Mouse (Mus musculus) neural tube, embryonic 12.5 days (tissue): ENCODE data around the gene Pfn1. TPM values are rescaled to one million over a fixed set of nuclear protein-coding genes. Genes with fewer than 3 reads are reported as not detected.

Experiments
- ATAC-seq: fragments of 200-750 bp; cut with Nextera tagmentation; 2 replicates; pipeline ENCODE4 v1.8.0; 2017; ENCODE audit warnings: low read depth, mild to moderate bottlenecking, moderate TSS enrichment, moderate library complexity; ENCODE audit not compliant: low FRiP score
- H3K27ac ChIP-seq: fragments of 300-500 bp; sonication (generic); 2 replicates; pipeline ENCODE4 v1.5.1; 2016
- H3K27me3 ChIP-seq: fragments of 300-500 bp; sonication (generic); replicated peaks from 2 replicates; pipeline ENCODE4 v1.6.1; 2016; ENCODE audit warnings: mild to moderate bottlenecking
- H3K36me3 ChIP-seq: fragments of 300-500 bp; sonication (generic); 2 replicates; pipeline ENCODE4 v1.6.1; 2016; ENCODE audit warnings: mild to moderate bottlenecking
- H3K4me1 ChIP-seq: fragments of 300-500 bp; sonication (generic); 2 replicates; pipeline ENCODE4 v1.6.1; 2016
- H3K4me2 ChIP-seq: fragments of 300-500 bp; sonication (generic); replicated peaks from 2 replicates; pipeline ENCODE4 v1.6.1; 2016; ENCODE audit warnings: mild to moderate bottlenecking
- H3K4me3 ChIP-seq: fragments of 300-500 bp; sonication (generic); 2 replicates; pipeline ENCODE4 v1.5.1; 2016
- H3K9ac ChIP-seq: fragments of 300-500 bp; sonication (generic); 2 replicates; pipeline ENCODE4 v1.6.1; 2016; ENCODE audit warnings: mild to moderate bottlenecking
- H3K9me3 ChIP-seq: fragments of 300-500 bp; sonication (generic); 2 replicates; pipeline ENCODE4 v1.6.1; 2016; ENCODE audit warnings: mild to moderate bottlenecking
- WGBS: fragments of 180-500 bp; shearing (Covaris S2); methylation state at CpG from one replicate; pipeline ENCODE4 v1.1.7; 2016; 5-methylcytosine and 5-hydroxymethylcytosine counted together
- polyA plus RNA-seq: library from polyadenylated mRNA; unstranded; fragments of >200 nt; fragmentation: Nextera tagmentation; extraction: Ambion mirVana; gene quantifications from 2 replicates; pipeline ENCODE4 v1.2.1, GENCODE M21; 2016

Gene Pfn1
- polyA plus RNA-seq, 1 experiment from 2014 or later = 1,155 TPM

DNA sequence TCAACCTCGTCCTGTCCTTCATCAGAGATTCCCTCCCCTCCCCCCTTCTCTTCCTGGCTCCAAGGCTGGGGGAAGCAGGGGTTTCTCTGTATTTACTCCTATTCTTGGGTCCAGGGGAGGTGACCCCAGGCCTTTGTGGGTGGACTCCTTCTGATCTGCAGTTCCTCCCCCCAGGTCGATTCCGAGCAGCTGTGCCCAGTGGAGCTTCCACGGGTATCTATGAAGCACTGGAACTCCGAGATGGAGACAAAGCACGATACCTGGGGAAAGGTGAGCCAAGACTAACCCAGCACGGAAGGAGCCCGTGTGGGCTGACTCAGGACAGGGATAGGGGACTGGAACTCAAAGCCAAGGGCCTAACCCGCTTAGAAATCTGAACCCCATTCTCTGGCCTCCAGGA lies 3.5 kb upstream of the Pfn1 start:
- Histone ChIP-seq H3K27ac (no peak overlapping the region), H3K4me3 (no peak overlapping the region), H3K36me3 (peaks cover 19% of the 10 kb centered on the region), H3K9ac (no peak overlapping the region), H3K4me1 (peaks cover 22% of the 10 kb centered on the region), H3K4me2 (no peak overlapping the region), H3K9me3 (no peaks in the 10 kb centered on the region), H3K27me3 (no peaks in the 10 kb centered on the region)
- WGBS = 64% methylated on average over 9 of the region's 9 CpGs
- no peak for ATAC-seq

DNA sequence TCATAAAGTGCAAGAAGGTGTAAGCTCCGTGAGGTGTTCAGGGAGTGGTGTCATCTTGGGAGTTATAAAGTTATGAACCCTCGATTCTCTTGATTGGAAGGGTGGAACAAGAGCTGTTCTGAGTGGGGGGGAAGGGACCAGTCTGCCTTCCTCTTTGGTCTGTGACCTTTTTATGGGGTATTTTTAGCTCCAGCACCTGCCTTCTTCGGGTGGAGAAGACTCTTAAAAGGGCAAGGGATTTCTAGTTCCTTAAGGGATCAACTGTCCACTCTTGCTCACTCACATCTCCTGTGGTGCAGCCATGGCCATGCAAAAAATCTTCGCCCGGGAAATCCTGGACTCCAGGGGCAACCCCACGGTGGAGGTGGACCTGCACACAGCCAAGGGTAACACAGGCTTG lies 3.1 kb upstream of the Pfn1 start:
- H3K36me3 ChIP-seq = peaks cover 16% of the 10 kb centered on the region
- no peaks in the 10 kb centered on the region for H3K27me3 ChIP-seq
- 52% methylated on average over 6 of the region's 6 CpGs for WGBS
- peaks cover 26% of the 10 kb centered on the region for H3K4me1 ChIP-seq
- no peaks in the 10 kb centered on the region for H3K9me3 ChIP-seq
- no peak for ATAC-seq
- no peak overlapping the region for H3K4me2 ChIP-seq
- H3K9ac ChIP-seq = no peak overlapping the region
- H3K4me3 ChIP-seq = no peak overlapping the region
- H3K27ac ChIP-seq = no peak overlapping the region

DNA sequence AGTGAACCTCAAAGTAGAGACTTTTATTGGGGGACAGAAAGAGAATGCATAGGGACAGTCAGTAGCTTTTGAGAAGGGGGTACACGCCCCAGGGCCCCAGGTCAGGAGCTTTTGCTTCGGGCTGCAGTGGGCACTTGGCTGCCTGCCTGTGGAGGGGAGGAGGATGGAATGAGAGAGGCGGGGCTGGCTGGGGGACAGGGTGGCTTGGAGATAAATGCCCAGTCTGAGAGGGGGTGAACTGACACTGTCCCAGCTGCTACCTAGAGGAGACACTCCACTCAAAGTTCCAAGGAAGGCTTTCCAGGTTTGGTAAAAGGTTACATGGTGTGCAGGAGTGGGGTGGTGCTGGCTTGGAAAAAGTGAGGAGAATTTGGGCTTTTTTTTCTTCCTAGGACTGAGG lies 2.5 kb upstream of the Pfn1 start, which contains the start of gene Eno3:
Gene Eno3 (plus strand): TSS at position 239 of the 400 bp plus-strand sequence.
- WGBS = 4% methylated on average over 3 of the region's 3 CpGs
- Histone ChIP-seq H3K4me1 (peaks cover 32% of the 10 kb centered on the region), H3K4me2 (peak within 1 kb of the TSS; percentile 97), H3K36me3 (peaks cover 16% of the 10 kb centered on the region), H3K27me3 (no peaks in the 10 kb centered on the region), H3K27ac (peak within 1 kb of the TSS; percentile 74; the same call in 1 of the 2 replicates), H3K4me3 (peak within 1 kb of the TSS; percentile 98), H3K9me3 (no peaks in the 10 kb centered on the region), H3K9ac (peak within 1 kb of the TSS; percentile 97)
- ATAC-seq = no peak

DNA sequence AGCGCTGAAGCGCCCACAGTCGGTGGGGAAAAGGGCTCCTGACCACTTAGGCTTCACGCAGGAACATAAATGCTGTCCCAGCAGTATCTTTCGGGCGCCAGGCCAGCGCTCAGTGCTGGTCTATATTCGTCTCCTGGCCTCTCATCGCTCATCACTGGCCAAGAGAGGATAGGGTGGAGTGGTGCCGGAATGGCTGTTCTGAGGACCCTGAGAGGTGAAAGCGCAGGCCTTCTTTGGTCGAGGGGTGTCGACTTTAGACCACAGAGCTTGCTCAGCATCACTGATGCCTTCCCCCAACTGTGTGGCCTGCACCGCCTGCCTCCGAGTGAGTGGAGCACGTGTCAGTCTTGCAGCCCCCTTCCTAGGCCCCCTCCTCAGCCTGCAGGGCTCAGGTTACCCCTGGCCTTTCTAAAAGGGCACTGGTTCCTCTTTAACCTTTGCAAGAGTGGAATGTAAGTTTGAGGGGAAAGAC lies 2.0 kb upstream of the Pfn1 start:
- peak overlapping the region; percentile 97; the same call in 1 of the 2 replicates for H3K9ac ChIP-seq
- no peaks in the 10 kb centered on the region for H3K27me3 ChIP-seq
- peaks cover 17% of the 10 kb centered on the region for H3K36me3 ChIP-seq
- peak overlapping the region; percentile 97 for H3K4me2 ChIP-seq
- ATAC-seq = no peak
- no peaks in the 10 kb centered on the region for H3K9me3 ChIP-seq
- H3K27ac ChIP-seq = no peak overlapping the region
- peaks cover 35% of the 10 kb centered on the region for H3K4me1 ChIP-seq
- H3K4me3 ChIP-seq = peak overlapping the region; percentile 98
- WGBS = 4% methylated on average over 16 of the region's 16 CpGs

DNA sequence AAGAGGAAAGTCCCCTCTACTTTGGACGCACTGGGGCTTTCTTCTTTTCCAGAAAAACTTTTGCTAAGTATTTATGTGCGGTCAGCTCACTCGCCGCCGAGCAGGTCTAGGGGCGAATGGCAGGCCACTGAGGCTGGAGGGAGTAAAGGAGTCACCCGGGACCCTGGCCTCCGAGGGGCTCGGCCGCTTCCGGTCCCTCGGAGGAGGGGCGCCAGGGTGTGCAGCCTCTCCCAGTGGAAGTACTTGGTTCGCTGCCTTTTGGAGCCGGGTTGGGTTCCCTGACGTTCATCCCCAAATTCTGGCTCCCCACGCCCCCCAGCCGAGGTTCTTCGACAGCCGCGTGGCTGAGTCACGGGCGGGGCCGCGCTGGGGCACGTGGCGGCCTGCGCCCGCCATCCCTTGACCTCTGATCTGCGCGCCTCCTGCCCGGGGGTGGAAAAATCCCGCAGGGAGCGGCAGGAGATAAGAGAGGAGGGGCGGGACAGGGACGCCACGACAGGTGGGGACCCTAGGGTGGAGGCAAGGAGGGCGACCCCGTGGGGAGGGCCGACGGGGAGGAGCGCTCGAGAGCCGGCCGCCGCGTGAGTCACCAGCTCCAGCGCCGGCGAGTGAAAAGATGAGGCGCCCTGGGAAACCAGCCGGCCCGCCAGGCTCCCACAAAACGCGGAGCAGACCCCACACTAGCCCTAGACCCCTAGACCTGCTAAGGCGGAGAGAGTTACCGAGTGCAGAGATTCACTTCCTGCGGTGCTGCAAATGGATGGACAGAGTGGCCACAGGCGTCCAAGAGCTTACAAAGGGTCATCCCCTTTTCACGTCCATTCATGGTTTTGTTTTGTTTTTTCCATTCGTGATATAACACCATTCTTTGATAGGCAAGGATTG lies 1.4 kb upstream of the Pfn1 start:
- peak; percentile 23; the same call in 1 of the 2 replicates for ATAC-seq
- under 1% methylated on average over 61 of the region's 61 CpGs for WGBS
- no peaks in the 10 kb centered on the region for H3K27me3 ChIP-seq
- H3K27ac ChIP-seq = peak overlapping the region; percentile 74
- peaks cover 38% of the 10 kb centered on the region for H3K4me1 ChIP-seq
- peaks cover 19% of the 10 kb centered on the region for H3K36me3 ChIP-seq
- peak overlapping the region; percentile 98 for H3K4me3 ChIP-seq
- peak overlapping the region; percentile 97 for H3K4me2 ChIP-seq
- H3K9me3 ChIP-seq = no peaks in the 10 kb centered on the region
- peak overlapping the region; percentile 97 for H3K9ac ChIP-seq

DNA sequence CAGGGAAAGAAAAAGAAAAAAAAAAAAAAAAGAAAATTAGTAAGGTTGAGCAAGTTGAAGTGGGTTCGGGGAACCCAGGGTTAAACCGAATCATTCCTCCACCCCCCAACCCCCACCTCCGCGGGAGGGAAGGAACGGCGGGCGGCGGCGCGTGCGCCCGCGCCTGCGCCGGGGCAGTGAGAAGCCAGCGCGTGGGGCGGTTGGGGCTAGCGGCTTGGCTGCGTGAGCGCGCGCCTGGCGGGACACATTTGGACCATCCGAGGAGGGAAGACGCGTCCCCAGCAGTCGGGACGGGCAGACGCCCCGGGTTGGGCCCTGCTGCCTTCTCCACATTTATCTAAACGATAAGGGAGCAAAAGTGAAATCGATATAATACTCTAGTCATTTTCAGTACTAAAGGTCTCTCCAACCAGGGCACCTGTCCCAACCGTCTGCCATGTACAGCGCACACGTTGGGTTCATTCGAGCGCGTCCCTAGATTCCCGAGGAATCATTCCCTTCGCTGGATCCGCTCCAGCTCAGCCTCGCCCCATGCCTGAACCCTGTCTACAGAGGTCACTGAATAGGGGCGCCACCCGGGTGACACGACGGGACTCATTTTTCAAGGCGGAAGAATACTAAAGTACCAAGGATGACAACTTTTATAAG lies 603 bp upstream of the Pfn1 start:
- peak; percentile 31 for ATAC-seq
- Histone ChIP-seq H3K27me3 (no peaks in the 10 kb centered on the region), H3K9me3 (no peaks in the 10 kb centered on the region), H3K36me3 (peaks cover 25% of the 10 kb centered on the region), H3K4me2 (peak overlapping the region; percentile 97), H3K27ac (peak overlapping the region; percentile 90), H3K4me3 (peak overlapping the region; percentile 98), H3K9ac (peak overlapping the region; percentile 97), H3K4me1 (peaks cover 41% of the 10 kb centered on the region)
- under 1% methylated on average over 48 of the region's 48 CpGs for WGBS

DNA sequence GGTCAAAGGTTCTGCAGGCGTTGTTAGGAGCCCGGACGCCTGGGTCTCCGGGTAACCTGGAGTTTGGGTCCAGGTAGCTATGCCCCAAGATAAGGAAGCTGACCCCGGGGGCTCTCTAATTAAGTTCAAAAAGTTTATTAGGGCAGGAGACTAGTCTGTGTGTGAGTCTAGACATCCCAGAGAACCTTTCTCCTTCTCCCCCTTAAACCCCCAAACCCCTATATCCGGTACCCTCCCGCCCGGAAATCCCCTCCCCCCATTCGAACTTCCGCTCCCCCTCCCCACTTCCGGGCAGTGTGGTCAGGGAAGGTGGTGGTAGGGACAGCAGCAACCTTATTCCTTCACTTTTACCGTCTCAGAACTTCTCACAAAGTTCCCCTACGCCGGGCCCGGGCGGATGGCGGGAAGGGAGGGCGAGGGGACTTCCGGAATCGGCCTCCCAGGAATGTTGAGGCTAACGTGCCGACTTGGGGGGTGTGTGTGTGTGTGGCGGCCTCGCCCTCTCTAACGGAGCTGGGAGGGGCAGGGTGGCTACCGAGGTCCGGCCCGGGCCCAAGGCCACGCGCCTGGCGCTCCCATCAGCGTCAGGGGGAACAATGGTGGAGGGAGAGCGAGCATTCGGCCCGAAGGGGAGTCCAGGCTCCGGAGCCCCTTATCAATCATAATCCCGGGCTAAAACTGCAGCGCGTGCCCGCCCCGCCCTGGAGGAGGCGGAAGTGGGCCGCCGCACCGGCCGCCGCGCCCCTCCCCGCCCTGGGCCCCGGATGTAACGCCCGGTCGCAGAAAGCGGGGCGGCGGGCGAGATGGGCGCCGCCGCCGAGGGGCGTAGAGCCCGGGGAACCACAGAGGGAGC lies 873 bp downstream of the Pfn1 start:
- Histone ChIP-seq H3K27ac (peak overlapping the region; percentile 90), H3K27me3 (no peaks in the 10 kb centered on the region), H3K9me3 (no peaks in the 10 kb centered on the region), H3K4me3 (peak overlapping the region; percentile 98), H3K36me3 (peaks cover 38% of the 10 kb centered on the region), H3K4me2 (peak overlapping the region; percentile 97), H3K9ac (peak overlapping the region; percentile 97), H3K4me1 (peaks cover 49% of the 10 kb centered on the region)
- peak; percentile 65 for ATAC-seq
- under 1% methylated on average over 63 of the region's 63 CpGs for WGBS

DNA sequence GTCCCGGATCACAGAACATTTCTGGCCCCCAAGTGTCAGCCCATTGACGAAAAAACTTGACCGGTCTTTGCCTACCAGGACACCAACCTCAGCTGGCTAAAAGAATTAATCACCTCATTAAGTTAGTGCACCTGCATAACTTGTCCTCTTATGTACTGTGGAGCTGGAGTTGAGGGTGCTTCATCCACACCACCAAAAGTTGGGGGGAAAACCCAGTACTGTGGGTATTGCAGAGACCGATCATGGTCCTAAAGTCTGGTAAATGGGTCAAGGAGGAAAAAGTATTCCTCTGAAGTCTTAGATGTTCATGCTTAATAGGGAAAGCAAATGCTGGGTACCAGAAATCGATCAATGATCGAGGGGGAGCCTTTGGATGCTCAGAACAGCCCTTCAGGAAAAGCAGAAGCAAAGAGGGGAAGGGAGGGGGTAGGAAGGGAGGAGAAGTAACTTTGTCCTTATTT lies 1.5 kb downstream of the Pfn1 start:
- no peak for ATAC-seq
- Histone ChIP-seq H3K4me1 (peaks cover 55% of the 10 kb centered on the region), H3K9ac (peak overlapping the region; percentile 97), H3K4me3 (peak overlapping the region; percentile 98), H3K27ac (no peak overlapping the region), H3K9me3 (no peaks in the 10 kb centered on the region), H3K4me2 (peak overlapping the region; percentile 97), H3K36me3 (peaks cover 38% of the 10 kb centered on the region), H3K27me3 (no peaks in the 10 kb centered on the region)
- 67% methylated on average over 6 of the region's 6 CpGs for WGBS

DNA sequence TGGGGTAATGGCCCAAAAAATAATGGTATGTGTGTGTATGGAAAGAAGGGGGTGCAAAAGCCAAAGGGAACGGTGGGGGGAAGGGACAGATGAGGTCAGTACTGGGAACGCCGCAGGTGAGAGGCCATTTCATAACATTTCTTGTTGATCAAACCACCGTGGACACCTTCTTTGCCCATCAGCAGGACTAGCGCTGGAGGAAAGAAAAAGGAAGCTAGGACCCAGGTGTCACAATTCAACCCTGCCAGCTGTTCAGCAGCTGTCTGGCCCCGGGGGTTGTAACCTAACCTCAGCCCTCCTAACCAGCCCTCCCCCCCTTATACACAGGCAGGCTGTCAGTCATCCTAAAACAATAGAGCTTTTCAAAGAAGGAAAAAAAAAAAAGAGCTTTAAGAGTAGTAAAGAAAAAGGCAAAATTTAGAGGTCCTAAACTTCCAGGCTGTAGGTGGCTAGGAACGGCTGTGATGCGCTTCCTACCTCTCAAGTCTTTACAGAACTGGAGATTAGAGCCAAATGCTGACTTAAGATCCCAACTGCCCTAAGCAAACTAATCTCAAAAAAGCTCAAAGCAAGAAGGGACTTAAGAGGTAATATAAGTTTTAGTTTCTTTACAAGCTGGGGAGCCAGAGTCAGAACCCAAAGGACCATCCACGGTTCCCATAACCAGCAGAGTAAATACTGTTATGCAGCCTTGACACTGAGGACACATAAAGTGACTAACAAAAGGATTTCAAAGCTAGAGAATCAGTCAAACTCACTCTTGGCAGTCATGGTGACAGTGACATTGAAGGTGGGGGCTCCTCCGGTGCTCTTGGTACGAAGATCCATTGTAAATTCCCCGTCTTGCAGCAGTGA lies 2.2 kb downstream of the Pfn1 start:
- ATAC-seq = no peak
- 71% methylated on average over 12 of the region's 12 CpGs for whole genome bisulfite sequencing
- Histone ChIP-seq H3K4me2 (peak overlapping the region; percentile 97), H3K27me3 (no peaks in the 10 kb centered on the region), H3K27ac (no peak overlapping the region), H3K4me1 (peaks cover 58% of the 10 kb centered on the region), H3K9me3 (no peaks in the 10 kb centered on the region), H3K36me3 (peaks cover 38% of the 10 kb centered on the region), H3K9ac (peak overlapping the region; percentile 97; the same call in 1 of the 2 replicates), H3K4me3 (peak overlapping the region; percentile 98)

DNA sequence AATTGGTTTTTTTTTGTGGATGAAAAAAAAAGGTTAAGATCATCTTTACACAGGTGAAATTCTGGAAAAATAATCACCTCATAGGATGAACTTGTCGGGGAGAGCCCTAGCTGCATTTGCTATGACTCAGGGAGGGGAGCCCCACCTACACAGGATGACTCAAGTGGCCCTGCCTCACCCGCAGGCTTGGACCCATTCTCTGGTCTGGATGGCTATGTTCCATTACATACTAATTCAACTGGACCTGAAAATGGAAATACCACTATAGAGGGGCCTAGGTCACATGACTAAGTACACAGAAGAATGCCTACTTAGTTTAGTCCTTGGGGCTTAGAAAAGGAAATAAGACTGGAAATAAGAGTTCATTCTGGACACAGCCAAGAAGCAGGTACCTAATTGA lies 3.1 kb downstream of the Pfn1 start:
- H3K36me3 ChIP-seq = peaks cover 38% of the 10 kb centered on the region
- H3K4me3 ChIP-seq = no peak overlapping the region
- no peaks in the 10 kb centered on the region for H3K27me3 ChIP-seq
- no peak overlapping the region for H3K27ac ChIP-seq
- H3K4me1 ChIP-seq = peaks cover 52% of the 10 kb centered on the region
- no peaks in the 10 kb centered on the region for H3K9me3 ChIP-seq
- no peak overlapping the region for H3K9ac ChIP-seq
- no peak for ATAC-seq
- H3K4me2 ChIP-seq = no peak overlapping the region
- WGBS = 81% methylated on average over 2 of the region's 2 CpGs
